Mouse (Mus musculus): ENCODE data around the gene Smok3c.

DNA sequence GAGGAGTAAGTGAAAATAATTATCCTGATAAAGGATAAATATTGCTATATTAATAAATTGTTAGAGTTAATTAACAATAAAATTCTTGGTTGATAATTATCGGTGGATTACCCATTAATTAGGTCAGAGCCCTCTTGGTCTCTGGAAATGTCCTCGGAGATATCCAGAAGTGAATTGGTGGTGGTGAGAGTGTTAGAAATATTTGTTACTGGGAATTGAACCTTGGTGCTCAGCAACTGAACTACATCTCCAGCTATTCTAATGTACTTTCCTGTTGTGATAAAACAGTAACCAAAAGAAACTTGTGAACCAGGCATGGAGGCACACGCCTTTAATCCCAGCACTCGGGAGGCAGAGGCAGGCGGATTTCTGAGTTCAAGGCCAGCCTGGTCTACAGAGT is 27.5 kb downstream of the Smok3c start:
- TF ChIP-seq ZNF384 (IDR thresholded peaks at IDR 0.05; ENCODE audit: low read depth, low read length): no peak
- TF ChIP-seq EP300 (IDR thresholded peaks at IDR 0.05; ENCODE audit: low read depth in 1 of 2, low read length in 2 of 2): no peak
- TF ChIP-seq POLR2A (IDR thresholded peaks at IDR 0.05; ENCODE audit: control insufficient read depth in 1 of 2, insufficient read depth in 1 of 2, low read depth in 1 of 2, low read length in 2 of 2, poor library complexity in 1 of 2): no peak
